Mouse (Mus musculus) hindbrain, embryonic 14.5 days (tissue): ENCODE results near the gene Pnma1. TPM values are rescaled to one million over a fixed set of nuclear protein-coding genes. Genes with fewer than 3 reads are reported as not detected.

Experiments used
- ATAC-seq: fragments of 200-750 bp; cut with Nextera tagmentation; 2 replicates; pipeline ENCODE4 v1.8.0; 2017; ENCODE audit warnings: moderate number of reproducible peaks, mild to moderate bottlenecking, moderate TSS enrichment, moderate library complexity; ENCODE audit not compliant: low FRiP score
- DNase-seq: peaks from one replicate; pipeline ENCODE4 v3.0.0-alpha.2; 2015; ENCODE audit warnings: low spot score
- H3K27ac ChIP-seq: fragments of 300-500 bp; sonication (generic); 2 replicates; pipeline ENCODE4 v1.5.1; 2014; ENCODE audit warnings: mild to moderate bottlenecking, moderate library complexity
- H3K27me3 ChIP-seq: fragments of 300-500 bp; sonication (generic); 2 replicates; pipeline ENCODE4 v1.6.1; 2014; ENCODE audit warnings: mild to moderate bottlenecking, low read length, mixed read lengths; ENCODE audit not compliant: control insufficient read depth, insufficient read depth
- H3K36me3 ChIP-seq: fragments of 300-500 bp; sonication (generic); replicated peaks from 2 replicates; pipeline ENCODE4 v1.6.1; 2014; ENCODE audit not compliant: control insufficient read depth, insufficient read depth
- H3K4me1 ChIP-seq: fragments of 300-500 bp; sonication (generic); replicated peaks from 2 replicates; pipeline ENCODE4 v1.6.1; 2014; ENCODE audit warnings: antibody characterized with exemption, low read length, mixed read lengths; ENCODE audit not compliant: control insufficient read depth, insufficient read depth
- H3K4me2 ChIP-seq: fragments of 300-500 bp; sonication (generic); replicated peaks from 2 replicates; pipeline ENCODE4 v1.6.1; 2014; ENCODE audit warnings: mild to moderate bottlenecking, moderate library complexity
- H3K4me3 ChIP-seq: fragments of 300-500 bp; sonication (generic); replicated peaks from 2 replicates; pipeline ENCODE4 v1.5.1; 2014; ENCODE audit warnings: mild to moderate bottlenecking, low read length
- H3K9ac ChIP-seq: fragments of 300-500 bp; sonication (generic); 2 replicates; pipeline ENCODE4 v1.6.1; 2014
- H3K9me3 ChIP-seq: fragments of 300-500 bp; sonication (generic); 2 replicates; pipeline ENCODE4 v1.6.1; 2016; ENCODE audit warnings: low read length; ENCODE audit not compliant: control insufficient read depth
- WGBS: fragments of 180-500 bp; shearing (Covaris S2); extraction: QIAGEN DNeasy Blood & Tissue Kit; methylation state at CpG from one replicate; pipeline ENCODE4 v1.1.7; 2014; 5-methylcytosine and 5-hydroxymethylcytosine counted together
- polyA plus RNA-seq: library from polyadenylated mRNA; unstranded; fragments of >200 nt; fragmentation: Nextera tagmentation; extraction: Ambion mirVana; gene quantifications from 2 replicates; pipeline ENCODE4 v1.2.1, GENCODE M21; 2014

The Pnma1 gene
- polyA plus RNA-seq, 1 experiment from 2014 or later = 3.2 TPM

- Histone ChIP-seq H3K9me3 (no peaks in the 10 kb centered on the region), H3K27ac (no peak overlapping the region), H3K4me3 (no peak overlapping the region), H3K36me3 (peaks cover 43% of the 10 kb centered on the region), H3K4me1 (no peaks in the 10 kb centered on the region), H3K4me2 (no peak overlapping the region), H3K9ac (no peak overlapping the region), H3K27me3 (no peaks in the 10 kb centered on the region)
- ATAC-seq (no peak), DNase-seq (no peak)
- 97% methylated on average over 8 of the region's 8 CpGs for WGBS
Observed at GRCm38 (mm10) chr12:84160491-84160890, 12.2 kb upstream of the Pnma1 start.

DNA sequence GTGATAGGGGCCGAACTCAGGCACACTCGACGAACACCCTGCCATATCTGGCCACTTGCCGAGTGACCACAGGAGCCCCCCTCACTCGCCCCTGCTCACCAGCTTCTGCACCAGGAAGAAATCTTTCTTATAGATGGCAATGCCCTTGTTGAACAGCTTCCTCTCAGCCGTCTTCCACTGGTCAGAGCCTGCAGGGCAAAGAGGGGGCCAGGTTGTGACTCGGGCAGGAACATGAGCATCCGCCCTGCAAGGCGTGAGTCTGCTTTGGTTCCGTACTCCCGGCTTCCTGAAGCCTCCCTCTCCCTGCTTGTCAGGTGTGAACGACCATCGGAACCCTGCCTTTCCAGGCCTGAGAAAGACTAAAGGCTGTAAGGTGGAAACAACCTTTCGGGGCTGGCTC is 9.9 kb upstream of the Pnma1 start:
- Histone ChIP-seq H3K27ac (no peak overlapping the region), H3K9ac (no peak overlapping the region), H3K4me3 (no peak overlapping the region), H3K4me1 (no peaks in the 10 kb centered on the region), H3K4me2 (no peak overlapping the region), H3K27me3 (no peaks in the 10 kb centered on the region), H3K9me3 (no peaks in the 10 kb centered on the region), H3K36me3 (peaks cover 62% of the 10 kb centered on the region)
- WGBS = 95% methylated on average over 14 of the region's 14 CpGs
- ATAC-seq (no peak), DNase-seq (no peak)

DNA sequence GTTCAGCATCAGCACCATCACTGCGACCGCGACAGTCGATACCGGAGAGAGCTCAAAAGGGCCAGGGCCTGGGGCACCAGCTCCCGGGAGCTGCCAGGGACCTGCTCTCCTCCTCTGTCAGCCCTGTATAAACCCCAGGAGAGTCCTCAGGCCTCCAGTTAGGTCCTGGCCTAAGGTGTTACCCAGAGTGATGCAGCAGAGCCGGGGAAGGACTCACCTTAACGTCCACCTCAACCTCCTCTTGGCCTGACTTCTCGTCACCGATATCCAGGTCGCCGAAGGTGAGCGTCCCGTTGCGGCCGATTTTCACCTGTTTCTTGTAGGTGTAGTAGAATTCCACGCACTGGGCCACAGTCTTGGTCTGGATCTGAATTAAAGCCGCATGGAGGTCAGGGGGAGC is 7.9 kb upstream of the Pnma1 start:
- WGBS = 95% methylated on average over 18 of the region's 18 CpGs
- no peaks in the 10 kb centered on the region for H3K4me1 ChIP-seq
- no peak overlapping the region for H3K4me3 ChIP-seq
- H3K9me3 ChIP-seq = no peaks in the 10 kb centered on the region
- H3K27ac ChIP-seq = no peak overlapping the region
- H3K27me3 ChIP-seq = no peaks in the 10 kb centered on the region
- ATAC-seq (no peak), DNase-seq (no peak)
- H3K4me2 ChIP-seq = no peak overlapping the region
- H3K9ac ChIP-seq = no peak overlapping the region
- peaks cover 73% of the 10 kb centered on the region for H3K36me3 ChIP-seq

DNA sequence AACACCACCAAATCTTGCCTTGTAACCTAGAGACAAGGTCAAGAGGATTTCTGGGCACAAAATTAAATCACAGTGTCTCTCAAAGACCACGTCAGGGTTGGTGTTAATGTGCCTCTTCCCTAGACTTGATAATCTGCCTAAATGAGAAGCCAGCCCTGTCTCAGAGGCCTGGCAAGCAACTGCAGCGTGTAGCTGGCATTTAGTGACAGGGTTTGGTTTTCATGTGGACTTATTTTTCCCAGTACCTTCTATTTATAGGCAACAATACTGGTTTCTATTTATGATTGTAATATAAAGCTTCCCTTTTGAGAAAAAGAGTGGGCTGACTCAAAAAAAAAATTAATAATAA is 7.2 kb upstream of the Pnma1 start:
- Histone ChIP-seq H3K9me3 (no peaks in the 10 kb centered on the region), H3K4me1 (no peaks in the 10 kb centered on the region), H3K9ac (no peak overlapping the region), H3K27ac (no peak overlapping the region), H3K4me2 (no peak overlapping the region), H3K4me3 (no peak overlapping the region), H3K36me3 (peaks cover 73% of the 10 kb centered on the region), H3K27me3 (no peaks in the 10 kb centered on the region)
- DNase-seq = no peak
- WGBS = 81% methylated on average over 2 of the region's 2 CpGs
- no peak for ATAC-seq

DNA sequence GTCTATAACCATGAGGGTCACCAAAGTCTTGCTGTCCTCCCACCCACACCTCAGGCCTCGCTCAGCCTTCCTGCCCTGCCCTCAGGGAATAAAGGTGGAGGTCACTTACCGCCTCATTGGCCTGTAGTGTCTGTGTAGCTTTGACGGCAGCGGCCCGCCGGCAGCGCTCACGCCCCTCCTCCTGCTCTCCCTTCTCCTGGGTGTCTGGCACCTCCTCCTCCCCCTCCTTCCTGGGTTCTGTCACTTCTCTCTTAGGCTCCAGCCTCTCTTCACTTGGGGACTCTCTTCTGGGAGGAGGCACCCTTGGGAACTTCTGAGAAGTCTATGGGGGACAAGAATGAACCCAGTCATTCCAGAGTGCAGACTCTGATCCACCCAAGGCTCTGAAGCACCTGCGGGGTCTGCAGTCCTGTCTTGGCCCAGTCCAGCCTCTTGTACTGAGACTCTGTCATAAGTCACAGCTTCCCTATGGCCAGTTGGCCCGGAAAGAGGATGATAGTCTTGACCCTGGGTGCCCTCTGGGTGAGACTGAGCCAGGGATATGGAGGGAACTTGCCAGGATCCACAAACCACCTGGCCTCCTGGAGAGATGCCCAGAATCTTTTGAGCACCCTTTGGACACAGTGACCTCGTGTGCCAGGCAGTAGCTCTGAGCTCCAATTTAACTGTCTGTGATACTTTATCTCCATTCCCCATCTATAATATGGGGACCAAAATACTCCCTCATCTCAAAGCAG is 6.7 kb upstream of the Pnma1 start:
- Histone ChIP-seq H3K4me1 (0 out of 2 replicates have a peak, but pooled peaks cover 3% of the 10 kb centered on the region), H3K4me2 (no peak overlapping the region), H3K27me3 (no peaks in the 10 kb centered on the region), H3K27ac (no peak overlapping the region), H3K9ac (no peak overlapping the region), H3K4me3 (no peak overlapping the region), H3K9me3 (no peaks in the 10 kb centered on the region), H3K36me3 (peaks cover 67% of the 10 kb centered on the region)
- WGBS = 76% methylated on average over 11 of the region's 11 CpGs
- no peak for ATAC-seq
- DNase-seq = no peak

DNA sequence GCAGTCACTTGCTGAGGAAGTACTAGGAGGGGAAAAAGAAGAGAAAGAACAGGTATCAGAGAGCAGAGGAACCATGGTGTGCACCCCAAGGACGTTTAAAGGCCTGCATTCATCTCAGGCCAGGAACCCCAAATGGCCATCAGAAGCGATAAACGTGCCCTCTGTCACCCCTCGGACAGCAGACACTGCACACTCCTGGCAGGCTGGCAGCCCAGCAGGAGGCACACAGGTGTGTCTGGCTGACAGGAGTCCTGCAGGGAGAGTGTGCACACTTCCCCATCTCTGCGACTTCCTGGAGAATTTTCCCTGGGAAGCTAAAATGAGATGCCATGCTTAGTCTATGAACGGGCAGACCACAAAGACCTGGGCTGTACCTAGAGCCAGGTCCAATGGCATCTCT is 5.1 kb upstream of the Pnma1 start:
- H3K4me1 ChIP-seq = peaks cover 11% of the 10 kb centered on the region; the same call in 1 of the 2 replicates
- WGBS = 88% methylated on average over 6 of the region's 6 CpGs
- no peak overlapping the region for H3K27ac ChIP-seq
- ATAC-seq (no peak), DNase-seq (no peak)
- H3K9ac ChIP-seq = no peak overlapping the region
- H3K27me3 ChIP-seq = no peaks in the 10 kb centered on the region
- peaks cover 53% of the 10 kb centered on the region for H3K36me3 ChIP-seq
- no peaks in the 10 kb centered on the region for H3K9me3 ChIP-seq
- no peak overlapping the region for H3K4me2 ChIP-seq
- H3K4me3 ChIP-seq = no peak overlapping the region

GRCm38 (mm10) chr12:84152352-84153190 is 4.3 kb upstream of the Pnma1 start:
- WGBS = 80% methylated on average over 32 of the region's 32 CpGs
- no peak overlapping the region for H3K4me3 ChIP-seq
- no peak overlapping the region for H3K9ac ChIP-seq
- ATAC-seq = no peak
- DNase-seq = no peak
- no peak overlapping the region for H3K27ac ChIP-seq
- no peaks in the 10 kb centered on the region for H3K27me3 ChIP-seq
- no peak overlapping the region for H3K4me2 ChIP-seq
- no peaks in the 10 kb centered on the region for H3K9me3 ChIP-seq
- H3K36me3 ChIP-seq = peaks cover 45% of the 10 kb centered on the region
- peaks cover 11% of the 10 kb centered on the region; the same call in 1 of the 2 replicates for H3K4me1 ChIP-seq

- ATAC-seq = no peak
- no peak overlapping the region for H3K4me3 ChIP-seq
- no peaks in the 10 kb centered on the region for H3K9me3 ChIP-seq
- no peak for DNase-seq
- no peak overlapping the region for H3K27ac ChIP-seq
- 91% methylated on average over 10 of the region's 10 CpGs for WGBS
- peaks cover 43% of the 10 kb centered on the region for H3K36me3 ChIP-seq
- no peak overlapping the region for H3K4me2 ChIP-seq
- H3K9ac ChIP-seq = no peak overlapping the region
- H3K27me3 ChIP-seq = no peaks in the 10 kb centered on the region
- peaks cover 11% of the 10 kb centered on the region; the same call in 1 of the 2 replicates for H3K4me1 ChIP-seq
Observed at GRCm38 (mm10) chr12:84151911-84152310, 3.6 kb upstream of the Pnma1 start.

DNA sequence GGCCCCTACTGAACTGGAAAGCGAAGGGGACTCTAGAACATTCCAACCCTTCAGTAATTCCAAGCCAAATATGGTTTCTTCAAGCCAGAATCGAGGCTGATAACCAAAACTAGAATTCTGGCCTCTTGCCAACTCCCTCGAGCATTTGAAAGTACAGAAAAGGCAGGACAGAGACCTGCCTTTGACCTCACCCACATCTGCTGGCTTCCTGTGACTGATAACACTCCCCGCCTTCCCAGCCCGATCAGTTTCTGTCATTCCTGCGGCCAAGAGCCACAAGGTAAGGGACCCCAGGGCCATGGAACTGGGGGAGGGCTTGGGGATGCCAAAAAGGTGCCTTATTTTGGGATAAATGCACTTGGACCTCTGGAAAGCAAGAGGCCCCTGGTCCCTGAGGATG is 2.7 kb upstream of the Pnma1 start:
- Histone ChIP-seq H3K9ac (no peak overlapping the region), H3K4me1 (peaks cover 11% of the 10 kb centered on the region; the same call in 1 of the 2 replicates), H3K27me3 (no peaks in the 10 kb centered on the region), H3K27ac (no peak overlapping the region), H3K4me3 (no peak overlapping the region), H3K9me3 (no peaks in the 10 kb centered on the region), H3K36me3 (peaks cover 34% of the 10 kb centered on the region), H3K4me2 (no peak overlapping the region)
- ATAC-seq = no peak
- WGBS = 67% methylated on average over 6 of the region's 6 CpGs
- no peak for DNase-seq
